Mouse (Mus musculus) macrophage (primary cell): ENCODE measurements at regions not wholly inside any gene's neighbourhood (a gene's known extent, or its start where the extent isn't known, plus 50 kb on each side); places are given as distances from the start of the nearest gene placed in this dataset.

ENCODE experiments used
- H3K27ac ChIP-seq: fragments of 350-480 bp; formaldehyde crosslinking; 2 replicates; pipeline ENCODE4 v1.9.0; 2021
- H3K36me3 ChIP-seq: fragments of 350-480 bp; formaldehyde crosslinking; 2 replicates; pipeline ENCODE4 v1.9.0; 2021; ENCODE audit errors: inconsistent target
- H3K4me3 ChIP-seq: fragments of 350-480 bp; formaldehyde crosslinking; 2 replicates; pipeline ENCODE4 v1.9.0; 2021; ENCODE audit errors: inconsistent target
- H3K79me2 ChIP-seq: fragments of 350-480 bp; formaldehyde crosslinking; 2 replicates; pipeline ENCODE4 v1.9.0; 2021; ENCODE audit errors: inconsistent target
- WGBS: methylation state at CpG from one replicate; pipeline ENCODE4 v1.1.7; 2026; ENCODE audit warnings: inconsistent platforms; ENCODE audit not compliant: missing documents; 5-methylcytosine and 5-hydroxymethylcytosine counted together

- Histone ChIP-seq H3K27ac (no peak overlapping the region), H3K4me3 (no peak overlapping the region)
- 38% methylated on average over 1 of the region's 1 CpGs for WGBS
Measured at GRCm38 (mm10) chr16:29734324-29734723, 155.2 kb downstream of the Opa1 start.

GRCm38 (mm10) chr16:29734738-29735250 lies 155.7 kb downstream of the Opa1 start:
- Histone ChIP-seq H3K27ac (no peak overlapping the region), H3K4me3 (no peak overlapping the region), H3K36me3 (no peaks in the 10 kb centered on the region), H3K79me2 (no peaks in the 10 kb centered on the region)
- WGBS: 45% methylated on average over 12 of the region's 12 CpGs

More at GRCm38 (mm10) chr16:29734324-29734723, 155.2 kb downstream of the Opa1 start:
- Histone ChIP-seq H3K79me2 (no peaks in the 10 kb centered on the region), H3K36me3 (no peaks in the 10 kb centered on the region)

GRCm38 (mm10) chr16:29735371-29736008 lies 156.4 kb downstream of the Opa1 start:
- no peaks in the 10 kb centered on the region for H3K36me3 ChIP-seq
- WGBS: 2% methylated on average over 12 of the region's 12 CpGs
- no peak overlapping the region for H3K4me3 ChIP-seq
- no peak overlapping the region for H3K27ac ChIP-seq
- H3K79me2 ChIP-seq: no peaks in the 10 kb centered on the region

GRCm38 (mm10) chr16:29736211-29736610 lies 157.1 kb downstream of the Opa1 start:
- no peak overlapping the region for H3K4me3 ChIP-seq
- H3K79me2 ChIP-seq: no peaks in the 10 kb centered on the region
- WGBS: 91% methylated on average over 9 of the region's 9 CpGs

GRCm38 (mm10) chr16:29738075-29738474 lies 158.9 kb downstream of the Opa1 start:
- H3K36me3 ChIP-seq: no peaks in the 10 kb centered on the region
- no peaks in the 10 kb centered on the region for H3K79me2 ChIP-seq
- 95% methylated on average over 9 of the region's 9 CpGs for WGBS
- no peak overlapping the region for H3K27ac ChIP-seq
- no peak overlapping the region for H3K4me3 ChIP-seq

More at GRCm38 (mm10) chr16:29736211-29736610, 157.1 kb downstream of the Opa1 start:
- no peaks in the 10 kb centered on the region for H3K36me3 ChIP-seq
- H3K27ac ChIP-seq: no peak overlapping the region

- no peak overlapping the region for H3K4me3 ChIP-seq
- 35% methylated on average over 14 of the region's 14 CpGs for whole genome bisulfite sequencing
- H3K27ac ChIP-seq: no peak overlapping the region
Measured at GRCm38 (mm10) chr16:29742497-29743230, 163.5 kb downstream of the Opa1 start.

GRCm38 (mm10) chr16:29745486-29745885 lies 166.4 kb downstream of the Opa1 start:
- 85% methylated on average over 4 of the region's 5 CpGs for WGBS
- no peak overlapping the region for H3K4me3 ChIP-seq
- no peak overlapping the region for H3K27ac ChIP-seq

More at GRCm38 (mm10) chr16:29742497-29743230, 163.5 kb downstream of the Opa1 start:
- H3K36me3 ChIP-seq: no peaks in the 10 kb centered on the region
- H3K79me2 ChIP-seq: no peaks in the 10 kb centered on the region

GRCm38 (mm10) chr16:29746245-29746644 lies 167.1 kb downstream of the Opa1 start:
- 75% methylated on average over 4 of the region's 4 CpGs for WGBS

More at GRCm38 (mm10) chr16:29745486-29745885, 166.4 kb downstream of the Opa1 start:
- Histone ChIP-seq H3K36me3 (no peaks in the 10 kb centered on the region), H3K79me2 (no peaks in the 10 kb centered on the region)

GRCm38 (mm10) chr16:29749167-29749566 lies 170.0 kb downstream of the Opa1 start:
- no peaks in the 10 kb centered on the region for H3K79me2 ChIP-seq
- WGBS: 88% methylated on average over 5 of the region's 5 CpGs
- H3K27ac ChIP-seq: no peak overlapping the region
- no peaks in the 10 kb centered on the region for H3K36me3 ChIP-seq
- H3K4me3 ChIP-seq: no peak overlapping the region

More at GRCm38 (mm10) chr16:29746245-29746644, 167.1 kb downstream of the Opa1 start:
- no peak overlapping the region for H3K4me3 ChIP-seq
- no peaks in the 10 kb centered on the region for H3K79me2 ChIP-seq
- no peak overlapping the region for H3K27ac ChIP-seq
- H3K36me3 ChIP-seq: no peaks in the 10 kb centered on the region

- H3K27ac ChIP-seq: no peak overlapping the region
- WGBS: 88% methylated on average over 8 of the region's 8 CpGs
- no peaks in the 10 kb centered on the region for H3K79me2 ChIP-seq
- H3K36me3 ChIP-seq: no peaks in the 10 kb centered on the region
- H3K4me3 ChIP-seq: no peak overlapping the region
Measured at GRCm38 (mm10) chr16:29754579-29755199, 175.6 kb downstream of the Opa1 start.

GRCm38 (mm10) chr16:29758246-29758645 lies 179.1 kb downstream of the Opa1 start:
- no peak overlapping the region for H3K4me3 ChIP-seq
- H3K36me3 ChIP-seq: no peaks in the 10 kb centered on the region
- no peaks in the 10 kb centered on the region for H3K79me2 ChIP-seq
- WGBS: 84% methylated on average over 3 of the region's 3 CpGs
- H3K27ac ChIP-seq: no peak overlapping the region

GRCm38 (mm10) chr16:29759416-29759815 lies 180.3 kb downstream of the Opa1 start:
- 95% methylated on average over 3 of the region's 3 CpGs for WGBS
- Histone ChIP-seq H3K79me2 (no peaks in the 10 kb centered on the region), H3K36me3 (no peaks in the 10 kb centered on the region), H3K27ac (no peak overlapping the region), H3K4me3 (no peak overlapping the region)

GRCm38 (mm10) chr16:29760627-29761026 lies 181.5 kb downstream of the Opa1 start:
- WGBS: 98% methylated on average over 4 of the region's 4 CpGs
- no peaks in the 10 kb centered on the region for H3K79me2 ChIP-seq
- H3K36me3 ChIP-seq: no peaks in the 10 kb centered on the region
- no peak overlapping the region for H3K4me3 ChIP-seq
- no peak overlapping the region for H3K27ac ChIP-seq

GRCm38 (mm10) chr16:29761779-29762277 lies 182.7 kb downstream of the Opa1 start:
- Histone ChIP-seq H3K79me2 (no peaks in the 10 kb centered on the region), H3K4me3 (no peak overlapping the region), H3K27ac (no peak overlapping the region), H3K36me3 (no peaks in the 10 kb centered on the region)
- 61% methylated on average over 4 of the region's 6 CpGs for WGBS
